Mouse (Mus musculus) T-helper 2 cell (primary cell): ENCODE data around the gene Pknox2.

Experiments
- in situ Hi-C: fragments of 300-600 bp; cut with MboI, MseI; formaldehyde crosslinking; loops from one replicate; pipeline ENCODE4 v1.15.1; 2025; ENCODE audit warnings: high pct_unique_total_duplicates

The Pknox2 gene

GRCm38 (mm10) chr9:37053601-37054512 is 93.3 kb downstream of the Pknox2 start:
- in situ Hi-C loops, result no loop called here

GRCm38 (mm10) chr9:37053041-37053440 is 94.2 kb downstream of the Pknox2 start:
- in situ Hi-C loops, result no loop called here

GRCm38 (mm10) chr9:37051669-37052068 is 95.5 kb downstream of the Pknox2 start:
- in situ Hi-C loops, result no loop called here

- in situ Hi-C loops, result no loop called here
Measured at GRCm38 (mm10) chr9:37047490-37047889, 99.7 kb downstream of the Pknox2 start.

GRCm38 (mm10) chr9:37045875-37046274 is 101.3 kb downstream of the Pknox2 start:
- in situ Hi-C loops, result no loop called here

- in situ Hi-C loops, result no loop called here
Measured at GRCm38 (mm10) chr9:37044165-37044564, 103.0 kb downstream of the Pknox2 start.

- in situ Hi-C loops, result loop anchor here (10.0 kb wide), 1 partner anchor 186 kb away; no protein-coding TSS in a partner anchor
Measured at GRCm38 (mm10) chr9:37038859-37039258, 108.3 kb downstream of the Pknox2 start.

- in situ Hi-C loops, result loop anchor here (10.0 kb wide), 1 partner anchor 186 kb away; no protein-coding TSS in a partner anchor
Measured at GRCm38 (mm10) chr9:37038445-37038844, 108.8 kb downstream of the Pknox2 start.

GRCm38 (mm10) chr9:37037405-37037804 is 109.8 kb downstream of the Pknox2 start:
- in situ Hi-C loops, result loop anchor here (10.0 kb wide), 1 partner anchor 187 kb away; no protein-coding TSS in a partner anchor

GRCm38 (mm10) chr9:37035248-37035647 is 112.0 kb downstream of the Pknox2 start:
- in situ Hi-C loops, result loop anchor here (10.0 kb wide), 1 partner anchor 190 kb away; no protein-coding TSS in a partner anchor

- in situ Hi-C loops, result loop anchor here (10.0 kb wide), 1 partner anchor 190 kb away; no protein-coding TSS in a partner anchor
Measured at GRCm38 (mm10) chr9:37034316-37034715, 112.9 kb downstream of the Pknox2 start.

GRCm38 (mm10) chr9:37030347-37031213 is 116.6 kb downstream of the Pknox2 start:
- in situ Hi-C loops, result loop anchor here (10.0 kb wide), 1 partner anchor 194 kb away; no protein-coding TSS in a partner anchor

- in situ Hi-C loops, result loop anchor here (10.0 kb wide), 1 partner anchor 195 kb away; no protein-coding TSS in a partner anchor
Measured at GRCm38 (mm10) chr9:37029811-37030346, 117.3 kb downstream of the Pknox2 start.

GRCm38 (mm10) chr9:37027825-37028575 is 119.2 kb downstream of the Pknox2 start:
- in situ Hi-C loops, result no loop called here

- in situ Hi-C loops, result no loop called here
Measured at GRCm38 (mm10) chr9:37025913-37026312, 121.3 kb downstream of the Pknox2 start.

GRCm38 (mm10) chr9:37021586-37022230 is 125.5 kb downstream of the Pknox2 start:
- in situ Hi-C loops, result no loop called here

- in situ Hi-C loops, result no loop called here
Measured at GRCm38 (mm10) chr9:37018154-37018553, 129.1 kb downstream of the Pknox2 start.

GRCm38 (mm10) chr9:37017169-37017568 is 130.0 kb downstream of the Pknox2 start:
- in situ Hi-C loops, result no loop called here

GRCm38 (mm10) chr9:37016165-37016564 is 131.0 kb downstream of the Pknox2 start:
- in situ Hi-C loops, result no loop called here

- in situ Hi-C loops, result no loop called here
Measured at GRCm38 (mm10) chr9:37013565-37013964, 133.6 kb downstream of the Pknox2 start.
